ENCODE assay signal across 16 mouse cellular contexts in the genomic region with DNA sequence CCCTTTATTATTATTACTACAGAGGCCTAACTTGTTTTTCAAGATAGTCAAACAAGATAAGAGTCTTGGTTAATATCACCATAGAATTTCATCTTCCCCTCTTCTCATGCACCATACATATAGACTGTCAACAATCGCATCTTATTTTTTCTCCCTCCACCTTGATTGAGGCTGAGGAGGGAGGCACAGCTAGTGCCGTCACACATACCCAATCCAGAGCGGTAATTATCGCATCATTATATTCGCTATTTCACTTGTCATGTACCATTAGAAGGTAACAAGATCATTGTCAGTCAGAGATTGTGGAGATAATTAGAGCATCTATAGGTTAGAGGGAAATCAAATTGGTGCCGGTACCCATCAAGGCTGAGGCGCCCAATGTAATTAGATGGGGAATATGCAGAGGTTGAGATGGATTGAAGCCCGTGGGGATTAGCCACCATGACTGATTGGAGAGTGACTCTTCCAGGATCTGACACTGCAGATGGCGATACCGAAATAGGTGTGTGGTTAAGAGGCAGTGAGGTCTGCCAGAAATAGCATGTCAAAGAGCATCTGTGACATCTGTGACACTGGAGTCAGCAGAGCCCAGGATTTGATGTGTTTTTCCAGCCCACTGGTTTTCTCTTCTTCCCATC.
DNase-seq lines count a peak whose midpoint lies in the region; ATAC-seq lines count a peak whose summit lies in the region.
"Had no signal": no experiment of that assay in that cellular context is flagged by ENCODE, and none has a peak within 500 bp of the region (broad histone marks: within the 10 kb centered on the region; RNA-seq: fewer than 3 reads in every experiment).

No protein-coding gene starts in this region.

- no peaks in the 10 kb centered on the region for H3K27me3 ChIP-seq in forebrain, embryonic 11.5 days (ENCODE audit: control insufficient read depth, insufficient read depth, low read length)
- H3K27me3 ChIP-seq in forebrain, embryonic 10.5 days (ENCODE audit: poor library complexity, severe bottlenecking): no peaks in the 10 kb centered on the region
- no peaks in the 10 kb centered on the region for H3K27me3 ChIP-seq in embryonic facial prominence, embryonic 14.5 days (replicated peaks; ENCODE audit: control insufficient read depth, insufficient read depth, low read length)
- H3K27me3 ChIP-seq in hindbrain, embryonic 15.5 days: no peaks in the 10 kb centered on the region
- no peaks in the 10 kb centered on the region for H3K27me3 ChIP-seq in neural tube, embryonic 15.5 days (replicated peaks)

- ATAC-seq in forebrain, embryonic 11.5 days (replicated peaks; ENCODE audit: low FRiP score): peak; percentile 39; the same call in 1 of the 2 replicates
- no peak for ATAC-seq in embryonic facial prominence, embryonic 14.5 days (ENCODE audit: low read depth)
- ATAC-seq in hindbrain, embryonic 15.5 days (ENCODE audit: low FRiP score, low read depth): peak; percentile 17; the same call in 1 of the 2 replicates
- no peak for ATAC-seq in neural tube, embryonic 15.5 days (ENCODE audit: low FRiP score)
- ATAC-seq: Patski had no signal

- intact Hi-C loops in heart, postnatal 14 days (cut with DNase I): loop anchor here (10.0 kb wide), 1 partner anchor 1161 kb away; no protein-coding TSS in a partner anchor

- H3K4me2 ChIP-seq in forebrain, embryonic 11.5 days (ENCODE audit: low read depth, low read length, severe bottlenecking): no peak overlapping the region
- H3K4me2 ChIP-seq in embryonic facial prominence, embryonic 14.5 days (ENCODE audit: low read depth, low read length): no peak overlapping the region
- no peak overlapping the region for H3K4me2 ChIP-seq in hindbrain, embryonic 15.5 days
- H3K4me2 ChIP-seq in neural tube, embryonic 15.5 days: no peak overlapping the region

- WGBS in forebrain, embryonic 11.5 days: 82% methylated on average over 10 of the region's 10 CpGs
- whole genome bisulfite sequencing in forebrain, embryonic 10.5 days: 88% methylated on average over 10 of the region's 10 CpGs
- WGBS in embryonic facial prominence, embryonic 14.5 days: 83% methylated on average over 10 of the region's 10 CpGs
- 43% methylated on average over 10 of the region's 10 CpGs for WGBS in hindbrain, embryonic 15.5 days
- 45% methylated on average over 10 of the region's 10 CpGs for WGBS in neural tube, embryonic 15.5 days

- no peak for DNase-seq in forebrain, embryonic 11.5 days (ENCODE audit: low spot score)
- no peak for DNase-seq in forebrain, embryonic 10.5 days (ENCODE audit: extremely low spot score, low spot score)
- peak; percentile 17 for DNase-seq in embryonic facial prominence, embryonic 14.5 days (ENCODE audit: low spot score)
- no peak for DNase-seq in heart, postnatal 14 days
- no peak for DNase-seq in ovary, postnatal 10 days (ENCODE audit: low spot score)
- DNase-seq: cerebellum, adult 2 months; kidney, adult 8-10 months; kidney, postnatal 36 days; left cerebral cortex, postnatal 4 days; right cerebral cortex, postnatal 14 days; thymus, postnatal 36 days had no signal

- H3K36me3 ChIP-seq in forebrain, embryonic 11.5 days (ENCODE audit: control insufficient read depth, insufficient read depth, low read length): peaks cover 16% of the 10 kb centered on the region; the same call in 1 of the 2 replicates
- peaks cover 40% of the 10 kb centered on the region for H3K36me3 ChIP-seq in forebrain, embryonic 10.5 days (replicated peaks)
- peaks cover 34% of the 10 kb centered on the region for H3K36me3 ChIP-seq in embryonic facial prominence, embryonic 14.5 days (ENCODE audit: control insufficient read depth, insufficient read depth, low read length)
- H3K36me3 ChIP-seq in hindbrain, embryonic 15.5 days: peaks cover 26% of the 10 kb centered on the region
- H3K36me3 ChIP-seq in neural tube, embryonic 15.5 days: peaks cover 15% of the 10 kb centered on the region

- no peaks in the 10 kb centered on the region for H3K4me1 ChIP-seq in forebrain, embryonic 11.5 days (replicated peaks; ENCODE audit: control insufficient read depth, insufficient read depth, low read length)
- no peaks in the 10 kb centered on the region for H3K4me1 ChIP-seq in forebrain, embryonic 10.5 days
- no peaks in the 10 kb centered on the region for H3K4me1 ChIP-seq in embryonic facial prominence, embryonic 14.5 days (ENCODE audit: control insufficient read depth, insufficient read depth, low read length)
- H3K4me1 ChIP-seq in hindbrain, embryonic 15.5 days (replicated peaks): peaks cover 4% of the 10 kb centered on the region; the same call in 1 of the 2 replicates
- H3K4me1 ChIP-seq in neural tube, embryonic 15.5 days: peaks cover 7% of the 10 kb centered on the region; the same call in 1 of the 2 replicates

- H3K9ac ChIP-seq in forebrain, embryonic 11.5 days (ENCODE audit: low read length): no peak overlapping the region
- H3K9ac ChIP-seq in embryonic facial prominence, embryonic 14.5 days (ENCODE audit: low read depth, low read length): no peak overlapping the region
- H3K9ac ChIP-seq in hindbrain, embryonic 15.5 days: no peak overlapping the region
- no peak overlapping the region for H3K9ac ChIP-seq in neural tube, embryonic 15.5 days (replicated peaks)
- H3K9ac ChIP-seq: liver, embryonic 14.5 days had no signal

- H3K4me3 ChIP-seq in forebrain, embryonic 11.5 days (ENCODE audit: low read depth, low read length): no peak overlapping the region
- H3K4me3 ChIP-seq in forebrain, embryonic 10.5 days: no peak overlapping the region
- no peak overlapping the region for H3K4me3 ChIP-seq in embryonic facial prominence, embryonic 14.5 days (ENCODE audit: low read depth, low read length)
- no peak overlapping the region for H3K4me3 ChIP-seq in hindbrain, embryonic 15.5 days
- H3K4me3 ChIP-seq in neural tube, embryonic 15.5 days (replicated peaks): no peak overlapping the region
- H3K4me3 ChIP-seq: erythroblast, embryonic 14.5 days had no signal

- H3K9me3 ChIP-seq in forebrain, embryonic 11.5 days (ENCODE audit: control insufficient read depth, low read length): no peaks in the 10 kb centered on the region
- H3K9me3 ChIP-seq in forebrain, embryonic 10.5 days: peaks cover 4% of the 10 kb centered on the region; the same call in 1 of the 2 replicates
- no peaks in the 10 kb centered on the region for H3K9me3 ChIP-seq in embryonic facial prominence, embryonic 14.5 days (ENCODE audit: control insufficient read depth, low read length)
- no peaks in the 10 kb centered on the region for H3K9me3 ChIP-seq in hindbrain, embryonic 15.5 days
- no peaks in the 10 kb centered on the region for H3K9me3 ChIP-seq in neural tube, embryonic 15.5 days (replicated peaks)

- no peak overlapping the region for H3K27ac ChIP-seq in forebrain, embryonic 11.5 days (ENCODE audit: low read depth, low read length)
- no peak overlapping the region for H3K27ac ChIP-seq in forebrain, embryonic 10.5 days
- no peak overlapping the region for H3K27ac ChIP-seq in embryonic facial prominence, embryonic 14.5 days (replicated peaks; ENCODE audit: low read depth, low read length)
- peak overlapping the region; percentile 22; the same call in 1 of the 2 replicates for H3K27ac ChIP-seq in hindbrain, embryonic 15.5 days (replicated peaks)
- peak overlapping the region; percentile 43; the same call in 1 of the 2 replicates for H3K27ac ChIP-seq in neural tube, embryonic 15.5 days (replicated peaks)
- H3K27ac ChIP-seq: liver, embryonic 14.5 days had no signal

Comparison
In these comparisons a context has a peak if more than half of its experiments do, and no peak if none do; other contexts are left out.
1. ATAC-seq: peak in forebrain, embryonic 11.5 days (single experiment) and hindbrain, embryonic 15.5 days (single experiment); none in embryonic facial prominence, embryonic 14.5 days (single experiment) and neural tube, embryonic 15.5 days (single experiment).
2. H3K27ac ChIP-seq: peak in hindbrain, embryonic 15.5 days (single experiment) and neural tube, embryonic 15.5 days (single experiment); none in forebrain, embryonic 11.5 days (single experiment), forebrain, embryonic 10.5 days (single experiment) and embryonic facial prominence, embryonic 14.5 days (single experiment).